Mouse (Mus musculus) hindbrain, embryonic 11.5 days (tissue): ENCODE data around the gene Adh7. TPM values are rescaled to one million over a fixed set of nuclear protein-coding genes. Genes with fewer than 3 reads are reported as not detected.

Experiments
- ATAC-seq: fragments of 200-750 bp; cut with Nextera tagmentation; 2 replicates; pipeline ENCODE4 v1.8.0; 2017; ENCODE audit warnings: mild to moderate bottlenecking, moderate TSS enrichment, moderate library complexity; ENCODE audit not compliant: low FRiP score
- DNase-seq: peaks from one replicate; pipeline ENCODE4 v3.0.0-alpha.2; 2015; ENCODE audit warnings: low spot score
- H3K27ac ChIP-seq: fragments of 300-500 bp; sonication (generic); 2 replicates; pipeline ENCODE4 v1.5.1; 2014; ENCODE audit warnings: mild to moderate bottlenecking, low read depth, low read length
- H3K27me3 ChIP-seq: fragments of 300-500 bp; sonication (generic); 2 replicates; pipeline ENCODE4 v1.6.1; 2014; ENCODE audit warnings: mild to moderate bottlenecking, low read length, moderate library complexity, mixed read lengths; ENCODE audit not compliant: control insufficient read depth, insufficient read depth
- H3K36me3 ChIP-seq: fragments of 300-500 bp; sonication (generic); 2 replicates; pipeline ENCODE4 v1.6.1; 2014; ENCODE audit warnings: mild to moderate bottlenecking, low read length, moderate library complexity, mixed read lengths; ENCODE audit not compliant: control insufficient read depth, insufficient read depth
- H3K4me1 ChIP-seq: fragments of 300-500 bp; sonication (generic); replicated peaks from 2 replicates; pipeline ENCODE4 v1.6.1; 2014; ENCODE audit warnings: low read length, mixed read lengths; ENCODE audit not compliant: control insufficient read depth, insufficient read depth
- H3K4me2 ChIP-seq: fragments of 300-500 bp; sonication (generic); replicated peaks from 2 replicates; pipeline ENCODE4 v1.6.1; 2014; ENCODE audit warnings: mild to moderate bottlenecking, low read depth, low read length
- H3K4me3 ChIP-seq: fragments of 300-500 bp; sonication (generic); 2 replicates; pipeline ENCODE4 v1.5.1; 2014; ENCODE audit warnings: low read depth, low read length
- H3K9ac ChIP-seq: fragments of 300-500 bp; sonication (generic); 2 replicates; pipeline ENCODE4 v1.6.1; 2014; ENCODE audit warnings: low read depth, low read length
- H3K9me3 ChIP-seq: fragments of 300-500 bp; sonication (generic); 2 replicates; pipeline ENCODE4 v1.6.1; 2016; ENCODE audit warnings: low read length; ENCODE audit not compliant: control insufficient read depth
- WGBS: fragments of 180-500 bp; shearing (Covaris S2); extraction: QIAGEN DNeasy Blood & Tissue Kit; methylation state at CpG from one replicate; pipeline ENCODE4 v1.1.7; 2014; 5-methylcytosine and 5-hydroxymethylcytosine counted together
- polyA plus RNA-seq: library from polyadenylated mRNA; unstranded; fragments of >200 nt; fragmentation: Nextera tagmentation; extraction: Ambion mirVana; gene quantifications from 2 replicates; pipeline ENCODE4 v1.2.1, GENCODE M21; 2014

The Adh7 gene
- polyA plus RNA-seq, 1 experiment from 2014 or later, result 0.08 TPM

- Histone ChIP-seq H3K36me3 (no peaks in the 10 kb centered on the region), H3K9ac (no peak overlapping the region), H3K9me3 (no peaks in the 10 kb centered on the region), H3K4me3 (no peak overlapping the region), H3K4me2 (no peak overlapping the region), H3K27ac (no peak overlapping the region), H3K4me1 (no peaks in the 10 kb centered on the region), H3K27me3 (no peaks in the 10 kb centered on the region)
- no peak for ATAC-seq
- DNase-seq, result no peak
- 50% methylated on average over 1 of the region's 1 CpGs for WGBS
Observed at GRCm38 (mm10) chr3:138270507-138270906, 52.9 kb downstream of the Adh7 start.

- Histone ChIP-seq H3K4me3 (no peak overlapping the region), H3K4me1 (no peaks in the 10 kb centered on the region), H3K27ac (no peak overlapping the region), H3K27me3 (no peaks in the 10 kb centered on the region), H3K9ac (no peak overlapping the region), H3K36me3 (no peaks in the 10 kb centered on the region), H3K9me3 (no peaks in the 10 kb centered on the region), H3K4me2 (no peak overlapping the region)
- DNase-seq (no peak), ATAC-seq (no peak)
- 97% methylated on average over 2 of the region's 2 CpGs for WGBS
Observed at GRCm38 (mm10) chr3:138271297-138271696, 53.7 kb downstream of the Adh7 start.

GRCm38 (mm10) chr3:138273080-138273479 lies 55.5 kb downstream of the Adh7 start:
- ATAC-seq (no peak), DNase-seq (no peak)
- WGBS, result 93% methylated on average over 7 of the region's 7 CpGs

GRCm38 (mm10) chr3:138275100-138275499 lies 57.5 kb downstream of the Adh7 start:
- no peak for DNase-seq

More at GRCm38 (mm10) chr3:138273080-138273479, 55.5 kb downstream of the Adh7 start:
- H3K9me3 ChIP-seq, result no peaks in the 10 kb centered on the region
- no peak overlapping the region for H3K4me3 ChIP-seq
- no peaks in the 10 kb centered on the region for H3K36me3 ChIP-seq
- no peak overlapping the region for H3K4me2 ChIP-seq
- H3K4me1 ChIP-seq, result no peaks in the 10 kb centered on the region
- H3K27ac ChIP-seq, result no peak overlapping the region
- H3K9ac ChIP-seq, result no peak overlapping the region
- H3K27me3 ChIP-seq, result no peaks in the 10 kb centered on the region

GRCm38 (mm10) chr3:138282556-138282955 lies 65.0 kb downstream of the Adh7 start:
- H3K36me3 ChIP-seq, result no peaks in the 10 kb centered on the region
- no peaks in the 10 kb centered on the region for H3K9me3 ChIP-seq
- H3K27ac ChIP-seq, result no peak overlapping the region
- H3K4me3 ChIP-seq, result no peak overlapping the region
- ATAC-seq (no peak), DNase-seq (no peak)
- H3K27me3 ChIP-seq, result no peaks in the 10 kb centered on the region
- 66% methylated on average over 9 of the region's 9 CpGs for WGBS
- H3K4me2 ChIP-seq, result no peak overlapping the region
- H3K9ac ChIP-seq, result no peak overlapping the region
- no peaks in the 10 kb centered on the region for H3K4me1 ChIP-seq

More at GRCm38 (mm10) chr3:138275100-138275499, 57.5 kb downstream of the Adh7 start:
- H3K4me1 ChIP-seq, result no peaks in the 10 kb centered on the region
- no peak for ATAC-seq
- no peak overlapping the region for H3K4me2 ChIP-seq
- no peak overlapping the region for H3K4me3 ChIP-seq
- H3K9me3 ChIP-seq, result no peaks in the 10 kb centered on the region
- no peak overlapping the region for H3K9ac ChIP-seq
- no peaks in the 10 kb centered on the region for H3K27me3 ChIP-seq
- no peaks in the 10 kb centered on the region for H3K36me3 ChIP-seq
- no peak overlapping the region for H3K27ac ChIP-seq
- WGBS, result 91% methylated on average over 3 of the region's 3 CpGs

Other genes with a start within 250 kb of the Adh7 start
- gene Dapp1, start 236.2 kb upstream of the Adh7 start, polyA plus RNA-seq, result 2.6 and 3.7 TPM in 2 replicates
- 0.17 and 0.20 TPM in 2 replicates for gene 1110002E22Rik, start 152.7 kb upstream of the Adh7 start, polyA plus RNA-seq
- not detected in 2 replicates for gene Gm5105, start 150.4 kb upstream of the Adh7 start, polyA plus RNA-seq
- 12.4 and 17.0 TPM in 2 replicates for gene Trmt10a, start 74.3 kb upstream of the Adh7 start, polyA plus RNA-seq
- 10.2 and 13.4 TPM in 2 replicates for gene Mttp, start 72.8 kb upstream of the Adh7 start, polyA plus RNA-seq
- gene 4930579F01Rik, start 23.9 kb upstream of the Adh7 start, polyA plus RNA-seq, result not detected in 2 replicates
- gene Adh1, start 43.2 kb downstream of the Adh7 start, polyA plus RNA-seq, result 0.29 and 0.59 TPM in 2 replicates
- gene Adh6a, start 95.5 kb downstream of the Adh7 start, polyA plus RNA-seq, result not detected in 2 replicates
- gene Adh6b, start 124.0 kb downstream of the Adh7 start, polyA plus RNA-seq, result 0.25 and 0.37 TPM in 2 replicates
- gene Adh4, start 197.7 kb downstream of the Adh7 start, polyA plus RNA-seq, result 0.11 TPM in 1 of 2 replicates, not detected in the other
- 270 and 272 TPM in 2 replicates for gene Adh5, start 225.3 kb downstream of the Adh7 start, polyA plus RNA-seq